Comparison of ENCODE assay signal across 8 mouse cellular contexts in genomic region chr11:115151755-115152429, GRCm38 (mm10). TPM values are rescaled to one million over a fixed set of nuclear protein-coding genes. Genes with fewer than 3 reads are reported as not detected.
DNase-seq lines count a peak whose midpoint lies in the region; ATAC-seq and TF ChIP-seq lines count a peak whose summit lies in the region.

No protein-coding gene starts in this region.

- ATAC-seq in forebrain, embryonic 13.5 days: peak; percentile 84
- ATAC-seq in intestine, postnatal 0 days: no peak
- ATAC-seq in liver, postnatal 0 days: no peak; the same call in 1 of the 2 replicates

- peak; percentile 44 for DNase-seq in gastrocnemius, adult 18-20 months (ENCODE audit: low spot score)
- no peak for DNase-seq in gastrocnemius, postnatal 10 days
- DNase-seq in brain, embryonic 14.5 days (ENCODE audit: low read depth): peak; percentile 92
- DNase-seq in liver, postnatal 0 days: peak; percentile 71
- DNase-seq in retina, postnatal 7 days (ENCODE audit: low read depth, low spot score): peak; percentile 69
- DNase-seq in spleen, postnatal 14 days (ENCODE audit: low spot score in 2 of 2): no peak

- TF ChIP-seq POLR2A in brain, embryonic 14.5 days (IDR thresholded peaks at IDR 0.05; ENCODE audit: borderline replicate concordance, extremely low read depth, insufficient read depth, insufficient read length, poor library complexity, severe bottlenecking): no peak

- no peak for TF ChIP-seq EP300 in liver, postnatal 0 days (IDR thresholded peaks at IDR 0.05; ENCODE audit: low read depth)

- peaks cover 40% of the 10 kb centered on the region for H3K27me3 ChIP-seq in forebrain, embryonic 13.5 days
- H3K27me3 ChIP-seq in intestine, postnatal 0 days (replicated peaks; ENCODE audit: control insufficient read depth, insufficient read depth, low read length): 0 out of 2 replicates have a peak, but pooled peaks cover 9% of the 10 kb centered on the region
- peaks cover 16% of the 10 kb centered on the region; the same call in 1 of the 2 replicates for H3K27me3 ChIP-seq in liver, postnatal 0 days (ENCODE audit: insufficient read depth, low read length)

- peak overlapping the region; percentile 35 for H3K4me3 ChIP-seq in forebrain, embryonic 13.5 days
- H3K4me3 ChIP-seq in intestine, postnatal 0 days (ENCODE audit: low read depth, low read length): peak overlapping the region; percentile 21
- H3K4me3 ChIP-seq in liver, postnatal 0 days (ENCODE audit: low read depth, low read length): 0 out of 2 replicates have a peak overlapping the region, but pooled peaks have one; percentile 11

- H3K4me2 ChIP-seq in forebrain, embryonic 13.5 days: peak overlapping the region; percentile 65
- H3K4me2 ChIP-seq in intestine, postnatal 0 days (replicated peaks; ENCODE audit: low read depth): peak overlapping the region; percentile 55
- H3K4me2 ChIP-seq in liver, postnatal 0 days (ENCODE audit: low read depth, low read length): peak overlapping the region; percentile 57

- no peak for TF ChIP-seq CTCF in brain, embryonic 14.5 days (IDR thresholded peaks at IDR 0.05; ENCODE audit: borderline replicate concordance, extremely low read depth, insufficient read depth, insufficient read length)
- no peak for TF ChIP-seq CTCF in intestine, postnatal 0 days (IDR thresholded peaks at IDR 0.05; ENCODE audit: low read depth)
- no peak for TF ChIP-seq CTCF in liver, postnatal 0 days (IDR thresholded peaks at IDR 0.05; ENCODE audit: low read depth)

- H3K4me1 ChIP-seq in forebrain, embryonic 13.5 days: peaks cover 19% of the 10 kb centered on the region
- H3K4me1 ChIP-seq in intestine, postnatal 0 days (replicated peaks; ENCODE audit: control insufficient read depth, insufficient read depth, low read length): no peaks in the 10 kb centered on the region; the same call in 1 of the 2 replicates
- peaks cover 22% of the 10 kb centered on the region for H3K4me1 ChIP-seq in liver, postnatal 0 days (ENCODE audit: insufficient read depth)

- peak overlapping the region; percentile 60 for H3K9ac ChIP-seq in forebrain, embryonic 13.5 days
- no peak overlapping the region for H3K9ac ChIP-seq in intestine, postnatal 0 days (ENCODE audit: low read depth, low read length)
- H3K9ac ChIP-seq in liver, postnatal 0 days (replicated peaks): 0 out of 2 replicates have a peak overlapping the region, but pooled peaks have one; percentile 21

- no peaks in the 10 kb centered on the region for H3K36me3 ChIP-seq in forebrain, embryonic 13.5 days (ENCODE audit: poor library complexity, severe bottlenecking)
- no peaks in the 10 kb centered on the region for H3K36me3 ChIP-seq in intestine, postnatal 0 days (ENCODE audit: control insufficient read depth, insufficient read depth)
- no peaks in the 10 kb centered on the region for H3K36me3 ChIP-seq in liver, postnatal 0 days (replicated peaks; ENCODE audit: insufficient read depth, low read length)

- WGBS in forebrain, embryonic 13.5 days: 7% methylated on average over 15 of the region's 15 CpGs
- 5% methylated on average over 15 of the region's 15 CpGs for WGBS in intestine, postnatal 0 days
- 21% methylated on average over 15 of the region's 15 CpGs for WGBS in liver, postnatal 0 days (ENCODE audit: insufficient replicate concordance)

- H3K27ac ChIP-seq in forebrain, embryonic 13.5 days: no peak overlapping the region
- no peak overlapping the region for H3K27ac ChIP-seq in intestine, postnatal 0 days (ENCODE audit: low read depth, low read length)
- H3K27ac ChIP-seq in liver, postnatal 0 days (ENCODE audit: low read depth): no peak overlapping the region

- 0 out of 2 replicates have a peak, but pooled peaks cover 3% of the 10 kb centered on the region for H3K9me3 ChIP-seq in forebrain, embryonic 13.5 days (replicated peaks)
- H3K9me3 ChIP-seq in intestine, postnatal 0 days (ENCODE audit: control insufficient read depth): no peaks in the 10 kb centered on the region
- H3K9me3 ChIP-seq in liver, postnatal 0 days (ENCODE audit: low read length): no peaks in the 10 kb centered on the region; the same call in 1 of the 2 replicates

RNA-seq across cellular contexts. Expression of gene Slc9a3r1, which starts 11.2 kb away (rescaled TPM):
- 1 to 10 TPM; 1.6 to 1.9 TPM for total RNA-seq in gastrocnemius, adult 18-20 months (2021)
- total RNA-seq in gastrocnemius, postnatal 10 days (2021): 1 to 10 TPM; 6.5 to 8.3 TPM
- 31.6 and 40.5 TPM in 2 replicates for polyA plus RNA-seq in brain, embryonic 14.5 days (2012; rRNA removed)
- polyA plus RNA-seq in forebrain, embryonic 13.5 days (2015; fragmentation: Nextera tagmentation; extraction: Ambion mirVana): 28.8 TPM in 2 replicates
- polyA plus RNA-seq in intestine, postnatal 0 days (2015; fragmentation: Nextera tagmentation; extraction: Ambion mirVana): 679 and 754 TPM in 2 replicates
- 101 and 115 TPM in 2 replicates for polyA plus RNA-seq in liver, postnatal 0 days (2015; fragmentation: Nextera tagmentation; extraction: Ambion mirVana)

RNA-seq across cellular contexts. Expression of gene Cd300lf, which starts 18.1 kb away (rescaled TPM):
- total RNA-seq in gastrocnemius, adult 18-20 months (2021): not detected
- under 1 TPM in 1 of 2 experiments, not detected in 1; 0.34 TPM for total RNA-seq in gastrocnemius, postnatal 10 days (2021)
- 0.10 and 0.15 TPM in 2 replicates for polyA plus RNA-seq in brain, embryonic 14.5 days (2012; rRNA removed)
- polyA plus RNA-seq in forebrain, embryonic 13.5 days (2015; fragmentation: Nextera tagmentation; extraction: Ambion mirVana): 0.11 TPM in 1 of 2 replicates, not detected in the other
- polyA plus RNA-seq in intestine, postnatal 0 days (2015; fragmentation: Nextera tagmentation; extraction: Ambion mirVana): 1.1 and 1.3 TPM in 2 replicates
- polyA plus RNA-seq in liver, postnatal 0 days (2015; fragmentation: Nextera tagmentation; extraction: Ambion mirVana): 8.5 and 9.3 TPM in 2 replicates

RNA-seq across cellular contexts. Expression of gene Tmem104, which starts 35.4 kb away (rescaled TPM):
- 1 to 10 TPM; 7.5 to 7.9 TPM for total RNA-seq in gastrocnemius, adult 18-20 months (2021)
- 1 to 10 TPM; 3.9 to 6.4 TPM for total RNA-seq in gastrocnemius, postnatal 10 days (2021)
- 7.1 and 10.7 TPM in 2 replicates for polyA plus RNA-seq in brain, embryonic 14.5 days (2012; rRNA removed)
- polyA plus RNA-seq in forebrain, embryonic 13.5 days (2015; fragmentation: Nextera tagmentation; extraction: Ambion mirVana): 7.8 and 9.2 TPM in 2 replicates
- polyA plus RNA-seq in intestine, postnatal 0 days (2015; fragmentation: Nextera tagmentation; extraction: Ambion mirVana): 19.2 and 20.1 TPM in 2 replicates
- polyA plus RNA-seq in liver, postnatal 0 days (2015; fragmentation: Nextera tagmentation; extraction: Ambion mirVana): 5.7 and 7.1 TPM in 2 replicates

RNA-seq across cellular contexts. Expression of gene Nat9, which starts 35.8 kb away (rescaled TPM):
- total RNA-seq in gastrocnemius, adult 18-20 months (2021): 10 to 100 TPM; 12.6 to 20.2 TPM
- total RNA-seq in gastrocnemius, postnatal 10 days (2021): 10 to 100 TPM; 13.7 to 14.8 TPM
- 16.0 and 16.9 TPM in 2 replicates for polyA plus RNA-seq in brain, embryonic 14.5 days (2012; rRNA removed)
- 18.2 and 20.3 TPM in 2 replicates for polyA plus RNA-seq in forebrain, embryonic 13.5 days (2015; fragmentation: Nextera tagmentation; extraction: Ambion mirVana)
- 35.0 and 35.7 TPM in 2 replicates for polyA plus RNA-seq in intestine, postnatal 0 days (2015; fragmentation: Nextera tagmentation; extraction: Ambion mirVana)
- 16.5 and 16.7 TPM in 2 replicates for polyA plus RNA-seq in liver, postnatal 0 days (2015; fragmentation: Nextera tagmentation; extraction: Ambion mirVana)

Comparison
In these comparisons a context has a peak if more than half of its experiments do, and no peak if none do; other contexts are left out.
1. DNase-seq: peak in gastrocnemius, adult 18-20 months (single experiment), brain, embryonic 14.5 days (single experiment), liver, postnatal 0 days (single experiment) and retina, postnatal 7 days (single experiment); none in gastrocnemius, postnatal 10 days (single experiment) and spleen, postnatal 14 days (0 of 2).
2. Peak in every context shown above with its lines, with median percentiles within 50 percentile points of each other: H3K4me2 ChIP-seq and H3K4me3 ChIP-seq.